Mouse (Mus musculus) embryo, embryonic 10.5 days (tissue): ENCODE data around the gene Ak3.
"Not testable (repeated sequence)": the region's sequence is repeated elsewhere in the genome, so short reads cannot be mapped to it uniquely, and the experiment has no call there.

Source experiments
- DNase-seq: peaks from one replicate; pipeline ENCODE4 v3.0.0-alpha.2; 2015; ENCODE audit warnings: low spot score

The Ak3 gene

GRCm38 (mm10) chr19:29042647-29043046 is 5.1 kb downstream of the Ak3 start:
- DNase-seq = no peak

DNA sequence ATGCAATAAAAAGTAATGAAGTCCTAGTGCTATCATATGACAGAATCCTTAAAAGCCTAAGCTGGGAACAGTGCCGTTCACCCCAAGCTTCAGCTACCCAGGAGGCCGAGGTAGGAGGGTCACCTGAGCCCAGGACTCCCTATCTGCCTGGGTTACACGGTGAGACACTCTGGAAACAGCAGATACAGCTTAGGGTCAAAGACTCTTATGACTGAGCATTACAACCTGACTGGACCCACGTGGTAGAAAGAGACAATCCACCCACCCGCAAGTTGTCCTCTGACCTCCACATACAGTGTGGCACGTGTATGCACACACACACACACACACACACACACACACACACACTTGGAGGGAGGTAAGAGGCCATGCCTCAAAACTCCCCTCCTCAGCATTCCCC is 5.6 kb downstream of the Ak3 start:
- no peak for DNase-seq

DNA sequence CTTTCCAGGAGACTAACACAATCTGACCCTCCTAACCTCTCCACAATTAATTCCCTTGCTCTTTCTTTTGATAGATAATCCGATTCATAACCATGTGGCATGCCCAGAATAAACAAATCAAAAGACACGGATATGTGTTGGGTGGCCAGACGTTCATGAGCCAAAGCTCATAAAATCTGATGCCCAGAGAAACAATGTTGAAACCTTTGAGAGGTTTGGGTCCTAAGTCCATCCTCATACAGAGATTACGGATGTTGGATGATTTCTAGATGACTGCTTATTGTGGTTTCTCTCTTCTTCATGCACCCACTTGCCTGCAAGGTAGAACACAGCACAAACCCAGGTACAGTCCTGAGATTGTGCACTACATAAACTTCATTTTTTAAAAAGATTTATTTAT is 7.6 kb downstream of the Ak3 start:
- no peak for DNase-seq

DNA sequence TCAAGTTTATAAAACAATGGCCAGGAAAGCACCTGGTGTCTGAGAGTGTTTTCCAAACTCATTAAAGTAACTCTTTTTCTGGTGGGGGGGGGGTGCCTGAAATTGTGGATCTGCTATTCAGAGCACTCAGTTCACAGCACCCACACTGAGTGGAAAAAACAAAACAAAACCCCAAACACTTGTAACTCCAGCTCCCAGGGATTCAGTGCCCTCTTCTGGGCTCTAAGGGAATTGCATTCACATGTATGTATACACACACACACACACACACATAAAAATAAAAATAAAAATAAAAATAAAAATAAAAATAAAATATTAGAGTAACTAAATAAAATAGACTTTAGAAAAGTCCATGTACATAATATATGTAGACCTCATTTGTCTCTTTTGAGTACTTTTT is 8.4 kb downstream of the Ak3 start:
- no peak for DNase-seq

GRCm38 (mm10) chr19:29037541-29037940 is 10.2 kb downstream of the Ak3 start:
- no peak for DNase-seq

DNA sequence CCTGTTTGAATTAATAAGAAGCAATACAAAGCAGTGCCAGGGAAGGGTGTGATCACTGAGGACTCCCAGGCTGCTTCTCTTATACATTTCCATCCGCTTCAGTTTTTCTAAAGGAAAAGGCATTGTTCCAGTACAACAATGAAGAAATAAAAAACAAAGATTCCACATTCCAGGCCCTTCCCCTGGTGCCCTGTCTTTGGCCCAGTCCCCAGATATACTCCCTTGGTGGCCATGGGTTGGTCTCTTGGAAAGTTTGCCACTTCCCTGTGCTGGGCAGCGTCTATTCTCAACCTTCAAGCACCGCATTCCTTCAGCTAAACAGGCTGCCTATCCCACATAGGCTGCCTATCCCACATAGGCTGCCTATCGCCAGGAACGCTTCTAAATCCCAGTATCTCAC is 10.7 kb downstream of the Ak3 start:
- DNase-seq = no peak

GRCm38 (mm10) chr19:29032662-29033061 is 15.1 kb downstream of the Ak3 start:
- no peak for DNase-seq

DNA sequence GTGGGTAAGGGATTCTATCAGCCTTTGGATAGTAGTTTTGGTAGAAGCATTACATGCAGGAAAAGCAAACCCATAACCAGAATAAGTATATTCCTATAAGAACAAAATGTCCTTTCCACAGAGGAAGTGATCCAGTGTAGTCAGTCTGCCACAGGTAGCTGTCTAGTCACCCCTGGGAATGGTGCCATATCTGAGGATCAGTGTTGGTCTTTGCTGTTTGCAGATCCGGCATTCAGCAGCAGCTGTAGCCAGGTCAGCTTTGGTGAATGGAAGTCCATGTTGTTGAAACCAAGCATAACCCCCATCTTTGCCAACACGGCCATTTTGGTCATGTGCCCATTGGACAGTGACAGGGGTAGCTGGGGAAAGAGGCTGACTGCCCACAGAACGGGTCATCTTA is 16.0 kb downstream of the Ak3 start:
- no peak for DNase-seq

DNA sequence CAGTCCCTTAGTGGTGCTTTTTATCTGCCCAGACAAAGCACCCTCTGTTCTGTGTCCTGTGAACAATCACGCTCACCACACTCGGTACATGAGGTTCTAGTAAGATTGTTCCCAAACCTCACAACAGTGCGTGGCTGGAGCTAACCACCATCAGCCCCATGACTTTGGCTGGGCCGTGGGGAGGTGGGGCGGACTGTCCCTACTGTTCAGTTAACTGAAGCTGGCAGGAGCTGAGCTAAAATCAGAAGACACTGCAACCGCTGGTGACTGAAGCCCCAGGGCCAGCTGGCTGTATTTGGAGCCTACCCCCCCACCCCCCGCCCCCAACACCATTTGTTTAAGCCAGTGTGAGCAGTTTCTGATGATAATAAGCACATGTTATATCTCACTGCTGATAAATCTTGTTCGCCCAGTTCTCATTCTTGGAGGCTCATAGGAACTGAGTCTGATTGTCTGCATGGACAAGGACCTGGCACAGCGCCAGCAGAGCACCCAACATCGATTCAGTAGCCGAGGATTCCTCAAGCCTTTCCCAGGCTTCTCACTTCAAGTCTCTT is 23.3 kb downstream of the Ak3 start:
- DNase-seq = no peak

GRCm38 (mm10) chr19:29021754-29022345 is 25.9 kb downstream of the Ak3 start:
- no peak for DNase-seq

DNA sequence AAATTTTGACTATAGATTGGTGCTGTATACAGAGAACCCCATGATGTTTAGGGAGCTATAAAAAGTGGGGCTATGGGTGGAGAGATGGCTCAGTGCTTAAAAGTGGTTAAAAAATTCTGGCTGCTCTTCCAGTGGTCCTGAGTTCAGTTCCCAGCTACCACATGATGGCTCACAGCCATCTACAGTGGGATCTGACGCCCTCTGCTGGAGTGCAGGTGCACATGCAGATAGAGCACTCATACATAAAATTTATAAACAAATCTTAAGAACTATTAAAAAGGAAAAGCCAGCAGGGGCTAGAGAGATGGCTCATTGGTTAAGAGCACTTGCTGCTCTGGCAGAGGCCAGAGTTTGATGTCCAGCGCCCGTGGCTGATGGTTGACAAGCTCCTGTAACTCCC is 28.1 kb downstream of the Ak3 start:
- no peak for DNase-seq

DNA sequence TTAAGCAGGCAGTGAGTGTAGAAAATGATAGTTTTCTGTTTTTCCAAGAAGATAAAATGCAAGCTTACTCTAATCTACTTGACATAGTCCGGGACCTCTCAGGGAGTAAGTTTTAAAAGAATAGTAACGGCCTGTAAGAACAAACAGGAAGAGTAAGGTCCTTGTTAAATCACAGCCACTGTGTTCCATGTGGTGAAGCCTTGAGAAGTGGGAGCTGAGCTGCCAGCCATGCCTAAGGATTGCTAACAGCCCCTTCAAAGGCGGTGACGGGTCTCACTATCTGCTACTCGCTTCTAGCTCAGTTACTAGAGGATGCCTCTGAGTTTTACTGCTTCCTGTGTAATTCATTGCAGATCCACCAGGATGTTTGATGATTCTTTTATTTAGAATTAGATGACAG is 31.0 kb downstream of the Ak3 start:
- DNase-seq = no peak

DNA sequence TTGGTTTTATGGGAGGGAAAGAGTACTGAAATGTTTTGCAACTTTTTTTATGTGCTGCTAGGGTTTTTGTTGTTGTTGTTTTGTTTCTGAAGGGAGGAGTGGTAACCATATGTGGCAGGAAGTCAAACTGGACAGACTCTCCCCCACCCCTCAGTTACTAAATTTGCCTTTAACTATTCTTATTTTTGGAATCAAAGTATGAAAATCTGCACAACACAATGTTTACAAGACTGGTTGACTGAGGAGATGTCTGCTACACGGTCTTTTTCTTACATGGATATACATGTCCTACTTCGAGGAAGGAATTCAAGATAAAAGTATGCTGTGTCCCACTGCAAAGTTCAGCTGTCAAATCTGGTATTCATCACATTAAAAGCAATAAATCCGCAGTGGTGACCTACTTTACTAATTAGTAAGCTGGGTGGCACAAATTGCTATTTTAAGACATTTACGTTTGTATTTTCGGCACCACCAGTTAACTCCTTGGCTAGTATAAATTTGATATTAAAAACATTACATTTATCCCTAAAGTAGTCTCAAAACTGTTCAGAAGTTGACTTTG is 31.5 kb downstream of the Ak3 start:
- no peak for DNase-seq

DNA sequence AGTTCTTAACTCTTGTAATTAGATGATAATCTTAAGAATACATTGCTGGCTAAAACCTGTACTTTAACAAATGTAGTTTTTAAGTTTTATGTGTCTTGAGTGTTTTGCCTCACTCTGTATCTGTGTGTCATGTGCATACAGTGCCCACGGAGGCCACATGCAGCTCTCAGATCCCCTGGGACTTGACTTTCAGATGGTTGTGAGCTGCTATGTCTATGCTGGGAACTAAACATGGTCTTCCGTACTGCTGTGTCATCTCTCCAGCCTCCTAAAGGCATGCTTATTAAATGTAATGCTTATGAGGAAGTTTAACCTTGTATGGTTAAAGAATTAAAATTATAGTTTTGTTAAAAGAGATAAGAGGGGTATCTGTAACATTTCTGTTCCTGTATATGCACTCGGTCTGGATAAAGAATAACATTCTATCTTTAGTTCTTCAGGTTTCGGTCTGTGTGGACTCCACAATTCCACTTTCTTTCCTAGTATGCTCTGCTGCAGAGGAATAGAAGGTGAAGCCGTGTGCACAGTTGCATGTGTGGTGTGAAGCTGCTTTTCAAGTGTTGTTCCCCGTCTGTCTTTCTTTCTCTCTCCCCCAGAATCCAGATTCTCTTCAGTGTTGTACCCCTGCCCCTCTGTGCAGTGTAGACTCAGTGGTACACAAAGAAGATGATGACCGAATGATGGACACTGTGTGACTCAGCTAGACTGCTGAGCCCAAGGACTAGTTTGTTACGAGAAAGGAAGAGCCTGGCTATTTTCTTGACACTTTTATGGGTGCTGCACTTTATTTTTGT is 32.2 kb downstream of the Ak3 start:
- DNase-seq = no peak

DNA sequence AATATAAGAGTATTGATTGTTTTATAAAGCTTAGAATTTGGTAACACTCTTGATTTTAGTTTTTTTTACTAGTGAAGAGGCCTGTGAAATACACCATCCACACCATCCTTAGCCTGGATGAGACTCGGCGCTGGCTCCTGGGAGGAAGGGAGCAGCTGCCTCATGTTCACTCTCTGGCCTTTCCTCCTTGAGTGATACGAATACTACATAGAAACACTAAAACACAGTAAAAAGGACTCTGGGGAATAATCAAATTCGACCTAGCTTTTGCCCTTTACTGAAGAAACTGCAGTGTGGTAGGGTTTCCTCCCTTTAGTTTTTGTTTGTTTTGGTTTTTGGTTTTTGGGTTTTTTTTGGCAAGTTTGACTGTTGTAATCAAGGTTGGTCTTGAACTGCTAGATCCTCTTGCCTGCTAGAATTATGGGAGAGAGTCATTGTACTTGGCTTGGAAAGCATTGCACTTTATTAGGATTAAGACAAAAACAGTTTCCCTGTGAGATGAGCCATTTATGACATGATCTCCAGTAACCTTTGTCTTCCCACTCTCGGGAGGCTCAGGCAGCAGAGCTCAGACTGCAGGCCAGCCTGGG is 33.2 kb downstream of the Ak3 start:
- DNase-seq = no peak

DNA sequence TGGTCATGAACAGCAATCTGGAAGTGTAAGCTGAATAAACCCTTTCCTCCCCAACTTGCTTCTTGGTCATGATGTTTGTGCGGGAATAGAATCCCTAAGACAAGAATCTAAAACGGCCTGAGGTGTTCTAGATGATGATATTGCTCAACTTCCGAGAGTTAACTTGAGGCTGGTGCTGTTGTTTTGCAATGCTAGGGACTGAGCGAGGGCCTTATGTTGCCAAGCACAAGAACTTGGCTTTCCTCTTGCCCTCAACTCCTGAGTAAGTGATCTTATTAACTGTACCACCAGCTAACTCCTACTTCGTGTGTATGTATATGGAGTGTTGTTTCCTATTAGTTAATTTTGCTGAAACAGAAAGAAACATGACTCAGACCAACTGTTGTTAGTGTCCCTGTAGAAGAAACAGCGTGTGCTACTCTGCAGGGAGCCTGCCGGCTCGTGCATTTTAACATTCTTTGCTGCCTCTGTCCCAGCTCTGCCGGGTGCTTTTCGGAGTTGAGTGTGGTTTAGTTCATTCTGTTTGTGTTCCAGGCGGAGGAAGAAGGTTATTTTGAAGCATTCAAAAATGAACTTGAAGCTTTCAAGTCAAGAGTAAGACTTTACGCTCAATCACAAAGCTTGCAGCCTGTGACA is 36.3 kb downstream of the Ak3 start:
- DNase-seq = no peak

DNA sequence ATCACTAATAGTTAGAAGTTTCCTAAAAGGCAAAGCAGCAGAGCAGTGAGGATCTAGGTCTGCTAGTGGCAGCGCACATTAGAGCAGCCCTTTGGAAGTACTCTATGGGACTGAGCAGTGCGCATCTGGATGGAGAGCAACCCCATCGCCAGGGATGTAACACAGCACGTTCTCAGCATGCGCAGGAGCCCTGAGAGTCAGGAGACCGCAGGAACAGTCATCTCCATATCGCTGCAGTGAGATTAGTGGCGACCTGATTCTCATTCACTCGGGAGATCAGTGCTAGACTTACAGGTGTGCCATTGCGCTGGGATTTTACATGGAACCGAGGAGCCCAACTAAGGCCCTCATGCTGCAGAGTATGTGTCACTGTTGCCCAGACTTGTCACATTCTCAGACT is 38.7 kb downstream of the Ak3 start:
- no peak for DNase-seq

- DNase-seq = no peak
Measured at GRCm38 (mm10) chr19:29008069-29008706, 39.6 kb downstream of the Ak3 start.

GRCm38 (mm10) chr19:29000321-29000720 is 47.4 kb downstream of the Ak3 start:
- DNase-seq = not testable (repeated sequence)

GRCm38 (mm10) chr19:28997976-28998630 is 49.7 kb downstream of the Ak3 start:
- no peak for DNase-seq

- no peak for DNase-seq
Measured at GRCm38 (mm10) chr19:28995366-28995765, 52.4 kb downstream of the Ak3 start.
